ENCODE assay signal across 8 mouse cellular contexts in genomic region chr12:13268826-13269449, GRCm38 (mm10). TPM values are rescaled to one million over a fixed set of nuclear protein-coding genes. Genes with fewer than 3 reads are reported as not detected.
DNase-seq lines count a peak whose midpoint lies in the region; ATAC-seq lines count a peak whose summit lies in the region.

Gene Nbas (plus strand): TSS chr12:13269133.

- no peak within 1 kb of the TSS for H3K27ac ChIP-seq in hindbrain, embryonic 11.5 days (ENCODE audit: low read depth, low read length)

- no peaks in the 10 kb centered on the region for H3K27me3 ChIP-seq in hindbrain, embryonic 11.5 days (ENCODE audit: control insufficient read depth, insufficient read depth, low read length)

- DNase-seq in MEL-GATA-1-ER (ENCODE audit: extremely low read depth, low read depth): peak; percentile 57
- peak; percentile 86 for DNase-seq in cerebellum, adult 9-10 months
- DNase-seq in frontal cortex, adult 2 months (ENCODE audit: extremely low spot score in 1 of 2, low spot score in 1 of 2): peak; percentile 65 to 90
- peak; percentile 88 for DNase-seq in hindbrain, embryonic 11.5 days (ENCODE audit: low spot score)
- peak; percentile 87 to 91 for DNase-seq in layer of hippocampus, postnatal 10 days (ENCODE audit: low spot score in 2 of 2)
- peak; percentile 91 for DNase-seq in lung, postnatal 10 days
- DNase-seq in ovary, postnatal 36 days (ENCODE audit: low spot score): peak; percentile 85
- DNase-seq in thymus, postnatal 25 days: peak; percentile 83

- peak within 1 kb of the TSS; percentile 61 for H3K4me2 ChIP-seq in hindbrain, embryonic 11.5 days (replicated peaks; ENCODE audit: low read depth, low read length)

- 4% methylated on average over 32 of the region's 38 CpGs for WGBS in hindbrain, embryonic 11.5 days

- H3K9me3 ChIP-seq in hindbrain, embryonic 11.5 days (ENCODE audit: control insufficient read depth, low read length): no peaks in the 10 kb centered on the region

- peak; percentile 96 for ATAC-seq in hindbrain, embryonic 11.5 days (ENCODE audit: low FRiP score)

- no peaks in the 10 kb centered on the region for H3K36me3 ChIP-seq in hindbrain, embryonic 11.5 days (ENCODE audit: control insufficient read depth, insufficient read depth, low read length)

- peak within 1 kb of the TSS; percentile 81 for H3K9ac ChIP-seq in hindbrain, embryonic 11.5 days (ENCODE audit: low read depth, low read length)

- 0 out of 2 replicates have a peak, but pooled peaks cover 4% of the 10 kb centered on the region for H3K4me1 ChIP-seq in hindbrain, embryonic 11.5 days (replicated peaks; ENCODE audit: control insufficient read depth, insufficient read depth, low read length)

- H3K4me3 ChIP-seq in hindbrain, embryonic 11.5 days (ENCODE audit: low read depth, low read length): peak within 1 kb of the TSS; percentile 84

RNA-seq across cellular contexts. Expression of gene Nbas, which starts in this region (rescaled TPM):
- polyA plus RNA-seq in frontal cortex, adult 2 months (2012; rRNA removed): 22.8 and 24.0 TPM in 2 replicates
- 15.5 and 17.7 TPM in 2 replicates for polyA plus RNA-seq in hindbrain, embryonic 11.5 days (2014; fragmentation: Nextera tagmentation; extraction: Ambion mirVana)
- 10 to 100 TPM; 29.7 to 33.6 TPM for total RNA-seq in layer of hippocampus, postnatal 10 days (2021)
